Mouse (Mus musculus) midbrain, embryonic 12.5 days (tissue): ENCODE results near the gene Zfp763. TPM values are rescaled to one million over a fixed set of nuclear protein-coding genes. Genes with fewer than 3 reads are reported as not detected.
A peak's percentile ranks its signal among the peaks of the same experiment; 100 is the strongest.
"Not testable (repeated sequence)": the region's sequence is repeated elsewhere in the genome, so short reads cannot be mapped to it uniquely, and the experiment has no call there.

Experiments
- ATAC-seq: fragments of 200-750 bp; cut with Nextera tagmentation; 2 replicates; pipeline ENCODE4 v1.8.0; 2017; ENCODE audit warnings: low read depth, moderate TSS enrichment, moderate library complexity; ENCODE audit not compliant: low FRiP score
- H3K27ac ChIP-seq: fragments of 300-500 bp; sonication (generic); replicated peaks from 2 replicates; pipeline ENCODE4 v1.5.1; 2016; ENCODE audit warnings: mild to moderate bottlenecking
- H3K27me3 ChIP-seq: fragments of 300-500 bp; sonication (generic); 2 replicates; pipeline ENCODE4 v1.6.1; 2016; ENCODE audit warnings: mild to moderate bottlenecking
- H3K36me3 ChIP-seq: fragments of 300-500 bp; sonication (generic); 2 replicates; pipeline ENCODE4 v1.6.1; 2016
- H3K4me1 ChIP-seq: fragments of 300-500 bp; sonication (generic); 2 replicates; pipeline ENCODE4 v1.6.1; 2016
- H3K4me2 ChIP-seq: fragments of 300-500 bp; sonication (generic); replicated peaks from 2 replicates; pipeline ENCODE4 v1.6.1; 2016; ENCODE audit warnings: mild to moderate bottlenecking, moderate library complexity
- H3K4me3 ChIP-seq: fragments of 300-500 bp; sonication (generic); 2 replicates; pipeline ENCODE4 v1.5.1; 2016; ENCODE audit warnings: mild to moderate bottlenecking
- H3K9ac ChIP-seq: fragments of 300-500 bp; sonication (generic); replicated peaks from 2 replicates; pipeline ENCODE4 v1.6.1; 2016; ENCODE audit warnings: mild to moderate bottlenecking, moderate library complexity
- H3K9me3 ChIP-seq: fragments of 300-500 bp; sonication (generic); 2 replicates; pipeline ENCODE4 v1.6.1; 2016; ENCODE audit warnings: mild to moderate bottlenecking
- WGBS: fragments of 180-500 bp; shearing (Covaris S2); methylation state at CpG from one replicate; pipeline ENCODE4 v1.1.7; 2016; 5-methylcytosine and 5-hydroxymethylcytosine counted together
- polyA plus RNA-seq: library from polyadenylated mRNA; unstranded; fragments of >200 nt; fragmentation: Nextera tagmentation; extraction: Ambion mirVana; gene quantifications from 2 replicates; pipeline ENCODE4 v1.2.1, GENCODE M21; 2016

Gene Zfp763
- 22.8 and 24.7 TPM in 2 replicates for polyA plus RNA-seq

DNA sequence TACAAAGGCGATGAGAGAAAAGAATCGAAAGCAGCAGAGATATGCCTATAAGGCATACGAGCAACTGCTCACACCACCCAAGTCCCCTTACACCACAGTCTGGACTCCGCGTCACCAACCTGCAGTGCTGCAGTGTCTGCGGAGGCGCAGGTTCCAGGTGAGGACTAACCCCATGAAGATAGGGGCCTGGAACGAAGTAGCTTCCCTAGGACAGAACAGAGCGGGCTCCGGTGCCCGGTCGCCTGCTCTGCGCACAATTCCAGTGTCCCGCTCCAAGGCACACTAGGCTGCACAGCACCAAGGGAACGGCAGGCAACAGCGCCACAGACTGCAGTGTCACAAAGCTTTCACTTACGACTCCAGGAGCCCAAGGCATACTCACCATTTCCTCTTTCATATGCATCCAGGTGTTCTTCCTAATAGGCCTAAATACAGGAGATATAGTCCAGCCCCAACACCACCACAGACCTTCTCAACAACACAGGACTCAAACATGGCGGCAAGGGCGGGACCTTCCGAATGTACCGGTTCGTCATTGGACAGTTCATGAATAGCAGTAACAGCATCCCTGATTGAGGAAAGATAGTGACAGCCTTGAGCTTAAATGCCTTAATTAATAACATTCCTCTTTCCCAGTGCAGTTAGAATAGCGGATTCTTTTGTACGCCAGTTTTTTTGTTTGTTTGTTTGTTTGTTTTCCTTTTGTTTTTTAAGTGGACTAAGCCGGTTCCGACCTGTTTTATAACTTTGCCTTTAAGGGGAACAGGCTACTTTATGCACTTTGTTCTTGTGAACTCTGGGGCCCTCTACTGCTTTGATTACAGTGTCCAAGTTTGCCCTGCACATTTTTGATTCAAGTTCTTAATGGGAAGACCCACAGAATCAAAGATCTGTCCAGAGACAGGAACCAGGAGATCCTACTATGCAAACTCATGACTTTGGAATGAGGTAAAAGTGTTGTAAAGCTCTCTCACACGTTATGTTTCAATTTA, at the start of gene Zfp763:
Gene Zfp763, minus strand, starts transcription at position 503 of the 992 bp plus-strand sequence.
- peak within 1 kb of the TSS; percentile 85 for H3K9ac ChIP-seq
- ATAC-seq, result peak; percentile 98
- peaks cover 9% of the 10 kb centered on the region; the same call in 1 of the 2 replicates for H3K9me3 ChIP-seq
- H3K27me3 ChIP-seq, result no peaks in the 10 kb centered on the region
- 0 out of 2 replicates have a peak, but pooled peaks cover 2% of the 10 kb centered on the region for H3K4me1 ChIP-seq
- 0 out of 2 replicates have a peak, but pooled peaks cover 4% of the 10 kb centered on the region for H3K36me3 ChIP-seq
- H3K4me3 ChIP-seq, result peak within 1 kb of the TSS; percentile 88
- H3K27ac ChIP-seq, result peak within 1 kb of the TSS; percentile 87
- peak within 1 kb of the TSS; percentile 54 for H3K4me2 ChIP-seq
- 3% methylated on average over 27 of the region's 27 CpGs for WGBS

DNA sequence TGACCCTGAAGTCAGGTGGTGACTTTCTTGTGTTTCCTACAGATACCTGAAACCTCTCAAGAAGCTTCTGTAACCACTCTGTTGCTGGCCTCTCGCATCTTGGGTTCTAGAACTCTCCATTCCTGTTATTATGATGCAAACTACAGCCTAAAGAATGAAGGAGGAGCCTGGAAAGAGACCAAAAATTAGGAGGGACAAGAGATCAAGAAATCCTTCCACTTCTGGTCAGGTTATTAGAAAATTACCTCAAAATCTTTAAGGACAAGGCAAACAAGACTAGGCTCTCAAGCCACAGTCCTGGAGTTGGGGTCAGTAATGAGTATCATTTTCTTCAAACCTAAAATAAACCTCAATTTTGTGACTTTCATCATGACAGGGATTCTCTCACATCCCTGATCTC, 34.8 kb upstream of the Zfp763 start, which contains the start of gene 4921501E09Rik:
Gene 4921501E09Rik, minus strand, starts transcription at position 101 of the 400 bp plus-strand sequence.
- Histone ChIP-seq H3K4me2 (no peak within 1 kb of the TSS), H3K9ac (no peak within 1 kb of the TSS), H3K27ac (no peak within 1 kb of the TSS), H3K36me3 (no peaks in the 10 kb centered on the region), H3K27me3 (0 out of 2 replicates have a peak, but pooled peaks cover 2% of the 10 kb centered on the region), H3K9me3 (no peaks in the 10 kb centered on the region), H3K4me1 (no peaks in the 10 kb centered on the region), H3K4me3 (no peak within 1 kb of the TSS)
- ATAC-seq, result no peak
- 29% methylated on average over 1 of the region's 1 CpGs for WGBS

DNA sequence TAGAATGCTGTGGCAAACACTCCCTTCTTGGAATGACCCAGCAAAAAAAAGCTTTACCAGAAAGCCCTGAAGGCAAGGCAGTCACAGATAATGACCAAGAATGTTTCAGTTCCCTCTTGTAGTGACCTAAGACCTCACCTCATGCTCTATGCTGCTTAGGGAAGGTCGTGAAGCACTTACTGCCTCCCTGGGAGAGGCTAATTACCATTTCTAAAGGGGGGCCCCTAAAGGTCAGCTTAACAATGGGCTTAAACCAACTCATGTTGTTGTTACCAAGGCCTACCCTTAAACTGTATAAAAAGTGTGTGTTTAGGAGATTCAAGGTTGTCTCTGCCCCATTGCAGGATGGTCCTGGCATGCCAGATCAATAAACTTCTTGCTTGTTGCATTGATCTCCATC, 29.8 kb upstream of the Zfp763 start:
- ATAC-seq, result no peak

DNA sequence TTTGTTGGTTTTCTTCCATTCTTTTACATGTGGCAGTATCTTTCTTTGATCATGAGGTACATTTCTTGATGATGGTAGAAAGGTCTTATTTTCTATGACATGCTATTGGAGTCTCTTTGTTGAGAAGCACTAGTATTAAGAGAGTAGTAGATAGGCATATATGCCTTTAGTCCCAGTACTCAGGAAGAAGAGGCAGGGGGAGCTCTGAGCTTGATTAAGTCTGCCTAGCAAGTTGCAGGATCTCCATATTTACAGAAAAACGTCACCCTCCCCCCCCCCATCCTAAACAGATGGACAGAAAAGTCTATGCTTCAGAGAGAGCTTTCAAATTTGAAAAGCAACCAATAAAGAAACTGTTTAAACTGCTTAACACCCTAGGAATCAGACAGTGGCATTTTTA, 25.6 kb upstream of the Zfp763 start:
- H3K4me1 ChIP-seq, result no peaks in the 10 kb centered on the region
- H3K9me3 ChIP-seq, result no peaks in the 10 kb centered on the region
- H3K4me3 ChIP-seq, result no peak overlapping the region
- no peak for ATAC-seq
- no peak overlapping the region for H3K27ac ChIP-seq
- no peak overlapping the region for H3K9ac ChIP-seq
- WGBS, result 12% methylated on average over 1 of the region's 1 CpGs
- H3K27me3 ChIP-seq, result 0 out of 2 replicates have a peak, but pooled peaks cover 5% of the 10 kb centered on the region
- H3K36me3 ChIP-seq, result no peaks in the 10 kb centered on the region
- H3K4me2 ChIP-seq, result no peak overlapping the region

More for the DNA sequence above, 29.8 kb upstream of the Zfp763 start:
- WGBS, result 0% methylated on average over 1 of the region's 1 CpGs
- H3K27ac ChIP-seq, result no peak overlapping the region
- no peak overlapping the region for H3K4me3 ChIP-seq
- H3K4me1 ChIP-seq, result no peaks in the 10 kb centered on the region
- H3K4me2 ChIP-seq, result no peak overlapping the region
- H3K9ac ChIP-seq, result no peak overlapping the region
- no peaks in the 10 kb centered on the region for H3K36me3 ChIP-seq
- no peaks in the 10 kb centered on the region for H3K9me3 ChIP-seq
- H3K27me3 ChIP-seq, result 0 out of 2 replicates have a peak, but pooled peaks cover 5% of the 10 kb centered on the region

DNA sequence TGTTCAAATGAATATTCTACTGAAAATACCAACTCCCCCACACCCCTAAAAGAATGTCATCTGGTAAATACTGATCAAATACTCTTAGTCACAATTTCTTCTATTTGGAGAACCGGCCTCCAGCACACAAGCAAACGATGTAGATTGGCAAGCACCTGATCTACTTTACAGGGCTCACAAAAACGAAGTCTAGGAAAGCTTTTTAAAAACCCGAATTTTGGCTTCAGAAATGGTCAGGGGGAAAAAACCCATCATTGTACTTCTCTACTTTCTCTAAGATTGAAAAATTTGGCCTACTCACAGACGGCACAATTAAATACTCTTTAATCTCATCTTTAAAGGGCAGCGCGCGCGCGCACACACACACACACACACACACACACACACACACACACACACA, 826 bp downstream of the Zfp763 start:
- 12% methylated on average over 7 of the region's 10 CpGs for WGBS
- peak overlapping the region; percentile 87; the same call in 1 of the 2 replicates for H3K27ac ChIP-seq

DNA sequence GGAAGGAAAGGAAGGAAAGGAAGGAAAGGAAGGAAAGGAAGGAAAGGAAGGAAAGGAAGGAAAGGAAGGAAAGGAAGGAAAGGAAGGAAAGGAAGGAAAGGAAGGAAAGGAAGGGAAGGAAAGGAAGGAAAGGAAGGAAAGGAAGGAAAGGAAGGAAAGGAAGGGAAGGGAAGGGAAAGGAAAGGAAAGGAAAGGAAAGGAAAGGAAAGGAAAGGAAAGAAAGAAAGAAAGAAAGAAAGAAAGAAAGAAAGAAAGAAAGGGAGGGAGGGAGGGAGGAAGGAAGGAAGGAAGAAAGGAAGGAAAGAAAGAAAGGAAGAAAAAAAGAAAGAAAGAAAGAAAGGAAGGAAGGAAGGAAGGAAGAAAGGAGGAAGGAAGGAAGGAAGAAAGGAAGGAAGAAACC, 12.8 kb downstream of the Zfp763 start:
- not testable (repeated sequence) for H3K9ac ChIP-seq, H3K4me1 ChIP-seq, H3K27ac ChIP-seq, H3K4me2 ChIP-seq, H3K27me3 ChIP-seq, ATAC-seq, H3K4me3 ChIP-seq
- peaks cover 80% of the 10 kb centered on the region for H3K9me3 ChIP-seq
- H3K36me3 ChIP-seq, result peaks cover 81% of the 10 kb centered on the region

More for the DNA sequence above, 826 bp downstream of the Zfp763 start:
- Histone ChIP-seq H3K27me3 (no peaks in the 10 kb centered on the region), H3K4me2 (peak overlapping the region; percentile 54), H3K9ac (peak overlapping the region; percentile 85), H3K4me3 (peak overlapping the region; percentile 88), H3K36me3 (peaks cover 7% of the 10 kb centered on the region), H3K4me1 (0 out of 2 replicates have a peak, but pooled peaks cover 2% of the 10 kb centered on the region), H3K9me3 (peaks cover 13% of the 10 kb centered on the region)
- ATAC-seq, result no peak

DNA sequence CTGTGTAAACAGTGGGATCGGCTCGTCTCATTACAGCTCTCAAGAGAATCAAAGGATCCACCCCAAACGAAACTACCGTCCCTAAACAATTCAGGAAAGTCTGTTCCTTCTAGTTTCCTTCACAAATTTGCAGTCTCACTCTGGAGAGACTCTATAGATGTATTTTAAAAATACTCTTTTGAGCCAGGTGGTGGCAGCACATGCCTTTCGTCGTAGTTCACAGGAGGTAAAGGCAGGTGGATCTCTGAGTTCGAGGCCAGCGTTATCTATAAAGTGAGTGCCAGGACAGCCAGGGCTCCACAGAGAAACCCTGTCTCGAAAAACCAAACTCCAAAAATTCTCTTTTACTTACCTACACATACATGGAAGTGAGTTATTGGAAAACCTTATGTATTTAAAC, 24.9 kb downstream of the Zfp763 start:
- 54% methylated on average over 9 of the region's 9 CpGs for WGBS

DNA sequence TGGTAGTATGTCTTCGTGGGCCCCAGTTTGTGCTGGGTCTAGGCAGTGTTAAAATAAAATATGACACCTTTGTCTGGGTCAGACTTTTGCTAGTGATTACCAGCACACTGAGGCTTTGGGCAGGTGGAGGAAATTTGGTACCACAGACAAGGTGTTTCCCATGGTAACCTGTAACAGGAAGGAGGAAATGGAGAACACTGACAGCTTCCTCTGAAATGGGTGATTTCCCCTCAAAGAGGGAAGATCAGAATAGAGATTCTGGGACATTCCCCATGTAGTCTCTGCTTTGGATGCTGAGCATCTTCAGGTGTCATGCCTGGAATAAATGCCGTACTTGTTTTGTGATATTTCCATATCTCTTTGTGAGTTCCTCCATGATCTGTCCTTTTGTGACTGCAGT, 34.7 kb downstream of the Zfp763 start:
- H3K27ac ChIP-seq, result no peak overlapping the region
- ATAC-seq, result no peak
- peaks cover 7% of the 10 kb centered on the region for H3K4me1 ChIP-seq
- no peak overlapping the region for H3K9ac ChIP-seq
- H3K4me3 ChIP-seq, result no peak overlapping the region
- no peak overlapping the region for H3K4me2 ChIP-seq
- peaks cover 12% of the 10 kb centered on the region for H3K9me3 ChIP-seq
- 94% methylated on average over 2 of the region's 2 CpGs for WGBS
- no peaks in the 10 kb centered on the region for H3K27me3 ChIP-seq
- H3K36me3 ChIP-seq, result peaks cover 62% of the 10 kb centered on the region

More for the DNA sequence above, 24.9 kb downstream of the Zfp763 start:
- Histone ChIP-seq H3K4me2 (no peak overlapping the region), H3K9me3 (peaks cover 6% of the 10 kb centered on the region), H3K27ac (no peak overlapping the region), H3K27me3 (no peaks in the 10 kb centered on the region), H3K9ac (no peak overlapping the region), H3K36me3 (peaks cover 25% of the 10 kb centered on the region), H3K4me1 (no peaks in the 10 kb centered on the region), H3K4me3 (no peak overlapping the region)
- ATAC-seq, result no peak

DNA sequence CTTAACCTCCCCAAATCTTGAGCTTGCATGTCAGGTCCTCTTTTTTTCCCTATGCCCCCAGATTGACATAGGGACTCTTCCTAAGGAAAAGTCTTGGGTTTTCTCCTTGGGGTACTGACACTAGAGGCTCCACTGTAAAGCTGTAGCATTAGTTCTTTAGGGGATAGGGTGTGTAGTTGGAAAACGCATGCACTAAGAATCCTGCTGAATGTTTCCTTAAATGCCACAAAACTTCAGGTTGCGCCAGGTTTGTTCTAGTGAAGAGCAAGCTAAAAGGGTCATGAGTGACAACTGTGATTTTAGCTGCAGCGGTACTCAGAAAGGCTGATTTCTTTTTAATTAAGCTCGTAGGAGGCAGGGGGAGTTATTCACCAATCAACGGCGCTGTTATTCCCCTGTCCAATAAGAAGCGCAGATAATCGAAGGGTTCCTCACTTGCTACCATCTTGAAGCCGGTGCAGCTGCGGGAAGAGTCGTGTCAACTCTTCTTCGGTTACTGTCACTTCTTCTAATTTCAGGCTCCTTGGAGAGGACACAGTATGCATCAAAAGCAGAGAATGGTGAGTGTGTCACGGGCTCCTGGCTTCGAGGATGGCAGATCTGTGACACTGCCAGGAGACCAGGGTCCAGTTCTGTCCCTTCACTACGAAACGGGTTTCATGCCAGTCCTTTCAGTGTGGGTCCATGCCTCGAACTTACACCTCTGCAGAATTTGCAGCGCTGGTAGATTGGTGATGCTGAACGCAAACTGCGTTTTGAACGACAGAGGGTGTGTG, 40.3 kb downstream of the Zfp763 start, which contains the start of gene Zfp952:
Gene Zfp952, plus strand, starts transcription at position 431 of the 776 bp plus-strand sequence.
- peak within 1 kb of the TSS; percentile 57 for H3K27ac ChIP-seq
- peak within 1 kb of the TSS; percentile 63 for H3K9ac ChIP-seq
- no peaks in the 10 kb centered on the region; the same call in 1 of the 2 replicates for H3K27me3 ChIP-seq
- ATAC-seq, result peak; percentile 91
- peaks cover 26% of the 10 kb centered on the region for H3K36me3 ChIP-seq
- H3K4me3 ChIP-seq, result peak within 1 kb of the TSS; percentile 77
- H3K4me2 ChIP-seq, result peak within 1 kb of the TSS; percentile 85
- peaks cover 11% of the 10 kb centered on the region for H3K4me1 ChIP-seq
- H3K9me3 ChIP-seq, result no peaks in the 10 kb centered on the region
- 1% methylated on average over 21 of the region's 21 CpGs for WGBS

DNA sequence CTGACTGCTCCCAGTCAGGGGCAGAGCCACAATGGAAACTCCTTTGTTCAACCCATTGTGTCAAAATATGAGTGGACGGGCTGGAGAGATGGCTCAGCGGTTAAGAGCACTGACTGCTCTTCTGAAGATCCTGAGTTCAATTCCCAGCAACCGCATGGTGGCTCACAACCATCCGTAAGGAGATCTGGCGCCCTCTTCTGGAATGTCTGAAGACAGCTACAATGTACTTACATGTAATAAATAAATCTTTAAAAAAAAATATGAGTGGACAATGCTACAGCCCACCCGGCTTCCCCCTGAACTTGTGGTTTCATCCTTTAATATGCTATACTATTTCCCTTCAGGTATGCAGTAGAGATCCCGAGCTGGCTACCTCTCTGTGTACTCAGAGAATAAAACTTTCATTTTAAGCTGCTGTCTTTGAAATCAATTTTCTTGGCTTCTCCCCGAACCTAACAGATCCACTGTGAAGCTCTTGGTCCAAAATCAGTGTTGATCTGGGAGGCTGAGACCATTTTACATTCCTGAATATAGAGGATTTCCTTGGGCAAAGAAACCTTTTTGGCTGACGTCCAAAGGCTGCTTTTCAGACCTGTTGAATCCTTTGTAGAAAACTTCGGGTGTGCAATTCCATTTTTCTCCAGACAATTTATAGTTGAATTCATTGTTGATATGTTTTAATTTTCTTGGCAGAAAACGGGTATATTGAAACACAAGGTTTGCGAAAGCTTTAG, 41.1 kb downstream of the Zfp763 start:
- ATAC-seq, result no peak
- no peaks in the 10 kb centered on the region; the same call in 1 of the 2 replicates for H3K27me3 ChIP-seq
- H3K4me3 ChIP-seq, result peak overlapping the region; percentile 77
- no peak overlapping the region for H3K9ac ChIP-seq
- peak overlapping the region; percentile 85 for H3K4me2 ChIP-seq
- no peak overlapping the region for H3K27ac ChIP-seq
- peaks cover 11% of the 10 kb centered on the region for H3K4me1 ChIP-seq
- peaks cover 26% of the 10 kb centered on the region for H3K36me3 ChIP-seq
- 74% methylated on average over 12 of the region's 12 CpGs for WGBS
- no peaks in the 10 kb centered on the region for H3K9me3 ChIP-seq

DNA sequence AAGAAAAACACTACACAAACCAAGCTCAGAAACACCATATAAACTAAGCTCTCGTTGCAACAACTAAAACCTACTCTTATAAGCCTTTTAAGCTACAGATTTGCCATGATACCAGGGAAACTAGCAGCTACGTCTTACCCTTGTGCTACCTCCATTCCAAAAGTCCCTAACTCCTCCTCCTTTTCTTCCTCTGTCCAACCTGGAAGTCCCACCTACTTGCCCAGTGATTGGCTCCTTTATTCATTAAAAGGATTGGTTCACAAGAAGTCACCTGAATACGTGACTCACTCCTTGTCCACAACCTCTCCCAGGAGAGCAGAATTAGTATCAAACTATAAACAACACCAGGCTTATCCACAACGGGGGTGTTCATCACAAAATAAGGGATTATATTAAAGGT, 46.9 kb downstream of the Zfp763 start:
- Histone ChIP-seq H3K27ac (no peak overlapping the region), H3K4me2 (no peak overlapping the region), H3K9ac (no peak overlapping the region), H3K4me1 (no peaks in the 10 kb centered on the region), H3K36me3 (no peaks in the 10 kb centered on the region), H3K27me3 (no peaks in the 10 kb centered on the region; the same call in 1 of the 2 replicates), H3K4me3 (no peak overlapping the region), H3K9me3 (no peaks in the 10 kb centered on the region)
- WGBS, result 75% methylated on average over 4 of the region's 4 CpGs
- no peak for ATAC-seq
